Mouse (Mus musculus): ENCODE data around the gene Col6a1.

DNA sequence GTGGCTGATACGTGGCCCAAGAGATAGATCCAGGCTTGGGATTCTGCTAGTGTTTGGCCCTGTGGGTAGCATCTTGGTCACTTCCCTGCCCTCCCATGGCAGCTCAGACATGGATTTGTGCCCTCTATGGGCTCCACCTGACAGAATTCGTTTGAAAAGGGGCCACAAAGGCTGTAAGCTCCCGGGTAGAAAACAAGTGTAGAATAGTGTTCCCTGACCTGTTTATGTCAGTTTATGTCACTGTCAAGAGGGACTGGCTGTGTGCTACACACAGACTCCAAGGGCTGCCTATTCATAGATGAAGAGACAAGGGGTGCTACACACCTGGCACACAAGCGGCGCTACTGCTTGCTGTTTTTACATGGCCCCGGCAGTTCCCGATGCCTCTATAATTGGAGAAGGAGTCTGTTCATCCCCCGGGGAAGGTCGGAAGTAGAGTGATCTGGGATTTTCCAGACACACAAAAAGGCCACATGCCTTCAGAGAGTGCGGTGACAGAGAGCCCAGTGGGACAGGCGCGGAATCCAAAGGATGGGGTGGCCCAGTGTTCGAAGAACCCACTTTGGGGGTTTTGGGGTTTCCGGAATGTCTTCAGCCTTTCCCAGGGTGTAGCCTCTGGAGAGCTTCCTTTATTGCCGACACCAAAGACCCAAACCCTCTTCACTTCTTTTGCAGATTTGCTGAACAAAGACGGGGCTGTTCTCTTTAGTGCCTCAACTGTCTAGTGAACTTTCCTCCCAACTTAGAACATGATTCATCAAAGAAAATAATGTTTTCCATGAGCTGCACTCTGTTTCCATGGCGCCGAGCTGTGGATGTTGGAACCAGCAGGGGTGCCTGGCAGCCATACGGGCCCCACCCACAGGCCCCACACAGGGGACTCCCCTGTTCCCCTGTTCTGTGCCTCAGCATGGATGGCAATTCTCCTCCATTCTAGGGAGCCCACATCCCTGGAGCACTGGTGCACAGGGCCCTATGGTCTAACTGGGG, 4.0 kb upstream of the Col6a1 start:
- TF ChIP-seq EP300 (IDR thresholded peaks at IDR 0.05; ENCODE audit: low read depth): no peak
- TF ChIP-seq CTCF (IDR thresholded peaks at IDR 0.05; ENCODE audit: low read depth): no peak
